Mouse (Mus musculus) kidney, adult 11 months (tissue): ENCODE data around the gene Chl1.

Source experiments
- DNase-seq: peaks from one replicate; pipeline ENCODE4 v3.0.0; 2022

Chl1 gene

DNA sequence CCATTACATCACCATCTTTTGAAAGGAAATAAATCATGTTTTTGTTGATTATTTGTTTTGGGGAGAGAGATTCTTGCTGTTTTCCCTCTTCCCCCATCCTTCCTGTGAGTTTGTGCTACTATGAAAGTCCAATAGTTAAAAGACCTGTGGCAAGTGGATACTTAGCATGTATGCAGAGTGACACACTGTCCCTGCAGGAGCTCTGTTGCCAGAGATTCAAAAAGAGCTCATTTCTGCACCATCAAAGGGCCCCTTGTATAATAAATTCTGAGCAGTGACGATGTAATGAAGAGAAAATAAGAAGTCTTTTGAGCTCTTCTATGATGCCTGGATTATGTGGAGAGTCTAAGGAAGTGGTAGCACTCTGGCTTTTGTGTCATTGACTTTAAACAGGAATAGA is 33.4 kb downstream of the Chl1 start:
- DNase-seq = no peak

DNA sequence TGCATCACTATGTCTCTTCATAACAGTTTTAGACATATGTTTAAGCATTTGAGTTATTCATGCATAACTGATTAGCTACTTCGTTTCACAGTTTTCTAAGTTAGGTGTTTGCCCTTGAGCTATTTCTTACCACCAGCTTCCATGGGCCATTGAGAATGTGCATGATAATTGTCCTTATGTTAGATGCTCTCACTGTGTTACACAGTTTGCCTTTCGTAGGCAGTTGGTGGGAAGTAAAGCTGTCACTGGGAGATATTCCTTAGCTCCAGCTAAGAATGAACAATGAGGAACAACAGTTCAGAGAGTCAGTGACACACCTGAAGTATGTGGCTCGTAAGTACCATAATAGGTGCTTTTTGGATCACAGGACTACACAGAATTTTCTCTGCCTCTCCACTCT is 35.9 kb downstream of the Chl1 start:
- DNase-seq = no peak

DNA sequence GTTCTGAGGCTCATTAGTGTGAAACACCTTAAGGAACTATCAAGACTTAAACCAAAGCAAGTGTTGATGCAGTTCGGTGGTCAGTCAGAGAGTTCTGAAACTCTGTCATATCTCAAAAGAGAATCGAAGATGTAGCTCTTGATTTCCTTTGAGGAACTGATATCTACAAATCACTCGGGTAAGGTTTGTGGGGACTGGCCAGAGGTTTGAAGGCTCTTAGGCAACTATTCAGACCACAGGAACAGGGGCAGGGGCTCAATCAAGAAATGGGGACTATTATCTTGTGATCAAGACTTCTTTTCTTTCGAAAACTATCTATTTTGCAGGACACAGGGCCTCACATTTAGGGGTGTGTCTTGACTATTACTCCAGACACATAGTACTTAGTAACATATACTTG is 39.5 kb downstream of the Chl1 start:
- DNase-seq = no peak

GRCm38 (mm10) chr6:103558037-103558893 is 47.9 kb downstream of the Chl1 start:
- DNase-seq = no peak

- no peak for DNase-seq
Observed at GRCm38 (mm10) chr6:103558894-103559225, 48.5 kb downstream of the Chl1 start.

DNA sequence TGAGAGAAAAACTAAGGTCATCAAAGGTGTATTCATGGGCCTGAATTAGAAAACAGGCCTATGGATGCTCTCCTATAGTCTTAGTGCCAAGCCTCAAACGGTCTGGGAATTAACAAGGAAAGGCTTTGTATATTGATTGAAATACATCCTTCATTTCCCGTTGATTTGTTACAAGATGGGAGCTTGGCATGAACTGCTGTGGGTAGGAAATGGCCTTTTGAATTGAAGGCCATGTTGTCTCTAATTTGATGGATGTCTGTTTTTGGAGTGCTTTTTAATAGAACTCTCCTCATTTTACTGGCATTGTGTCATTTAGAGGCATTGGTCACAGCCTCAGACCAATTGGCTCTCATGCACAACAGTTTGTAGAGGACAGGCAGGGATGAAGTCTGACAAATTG is 49.0 kb downstream of the Chl1 start:
- DNase-seq = no peak

GRCm38 (mm10) chr6:103564811-103565210 is 54.4 kb downstream of the Chl1 start:
- DNase-seq = no peak

DNA sequence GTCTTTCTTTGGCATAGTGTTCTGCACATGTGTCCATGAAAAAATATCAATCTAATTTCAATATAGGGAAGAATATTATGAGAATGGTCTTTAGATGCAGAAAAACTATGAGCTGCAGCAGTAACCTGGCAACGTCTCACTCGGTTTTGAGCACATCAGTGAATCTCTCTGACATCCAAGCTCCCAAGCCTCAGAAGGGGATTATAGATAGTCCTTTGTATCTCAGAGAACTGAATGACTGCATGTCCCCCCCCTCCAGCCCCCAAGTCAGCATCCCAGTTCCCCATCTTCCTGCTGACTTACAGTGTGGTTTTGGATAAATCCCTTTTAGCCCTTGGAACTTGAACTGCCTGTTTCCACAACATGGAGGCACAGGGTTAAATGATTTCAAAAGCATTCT is 56.9 kb downstream of the Chl1 start:
- DNase-seq = no peak

- no peak for DNase-seq
Observed at GRCm38 (mm10) chr6:103572659-103573058, 62.3 kb downstream of the Chl1 start.

GRCm38 (mm10) chr6:103584224-103584623 is 73.8 kb downstream of the Chl1 start:
- no peak for DNase-seq

GRCm38 (mm10) chr6:103585667-103586066 is 75.3 kb downstream of the Chl1 start:
- DNase-seq = no peak

GRCm38 (mm10) chr6:103586081-103586480 is 75.7 kb downstream of the Chl1 start:
- DNase-seq = no peak

DNA sequence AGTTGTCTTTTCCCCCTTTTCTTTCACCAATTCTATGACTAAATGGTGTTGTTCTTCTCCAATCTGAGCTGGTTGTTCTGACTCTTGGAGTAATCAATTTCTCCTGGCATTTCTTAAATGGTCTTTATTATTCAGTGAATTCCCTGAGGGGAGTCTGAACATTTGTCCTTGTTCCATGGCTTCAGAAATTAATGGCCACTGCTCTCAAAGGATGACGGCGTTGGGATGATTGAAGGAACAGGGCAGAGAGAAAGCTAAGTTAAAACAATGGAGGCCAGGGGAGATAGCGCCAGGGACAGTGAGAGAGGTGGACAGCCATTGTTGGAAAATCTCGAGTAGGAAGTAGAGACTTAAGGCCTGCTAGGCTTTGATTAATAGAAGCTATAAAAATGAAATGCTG is 91.7 kb downstream of the Chl1 start:
- no peak for DNase-seq

DNA sequence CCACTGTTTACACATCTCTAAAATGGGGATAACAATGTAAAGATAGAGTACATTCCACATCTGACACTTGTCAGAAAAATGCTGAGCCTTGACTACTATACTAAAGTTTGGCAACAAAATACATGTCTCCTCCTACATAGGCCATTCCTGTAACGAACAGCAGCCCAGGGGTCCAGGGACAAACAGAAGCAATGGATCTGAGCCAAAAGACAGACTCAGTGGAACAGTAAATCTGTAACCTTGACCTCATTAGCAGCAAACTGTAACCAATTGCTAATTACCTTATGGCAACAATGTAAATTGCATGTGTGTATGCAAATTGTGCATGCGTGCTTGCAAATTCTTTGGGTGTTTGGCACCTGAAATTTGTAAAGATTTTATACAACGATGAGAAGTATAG is 100.3 kb downstream of the Chl1 start:
- DNase-seq = no peak

- no peak for DNase-seq
Observed at GRCm38 (mm10) chr6:103612626-103613025, 102.2 kb downstream of the Chl1 start.

DNA sequence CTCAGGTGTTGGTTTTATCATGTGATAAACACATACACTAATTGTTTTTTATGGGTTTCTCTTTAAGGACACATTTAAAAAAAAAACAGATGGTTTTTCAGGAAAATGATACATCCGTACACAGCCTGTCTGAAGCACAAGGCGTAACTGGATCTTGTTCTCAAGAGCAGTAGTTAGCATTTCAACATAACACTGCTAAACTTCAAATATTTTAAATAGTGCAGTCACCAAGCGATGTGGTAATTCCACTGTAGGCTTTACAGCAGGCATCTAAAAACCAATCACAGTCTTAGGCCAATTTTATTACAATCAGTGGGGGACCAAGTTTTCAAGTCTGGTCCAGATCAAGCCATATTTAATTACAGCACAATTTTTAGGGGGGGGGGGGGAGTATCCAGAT is 103.3 kb downstream of the Chl1 start:
- no peak for DNase-seq

- DNase-seq = no peak
Observed at GRCm38 (mm10) chr6:103615924-103616602, 105.7 kb downstream of the Chl1 start.

DNA sequence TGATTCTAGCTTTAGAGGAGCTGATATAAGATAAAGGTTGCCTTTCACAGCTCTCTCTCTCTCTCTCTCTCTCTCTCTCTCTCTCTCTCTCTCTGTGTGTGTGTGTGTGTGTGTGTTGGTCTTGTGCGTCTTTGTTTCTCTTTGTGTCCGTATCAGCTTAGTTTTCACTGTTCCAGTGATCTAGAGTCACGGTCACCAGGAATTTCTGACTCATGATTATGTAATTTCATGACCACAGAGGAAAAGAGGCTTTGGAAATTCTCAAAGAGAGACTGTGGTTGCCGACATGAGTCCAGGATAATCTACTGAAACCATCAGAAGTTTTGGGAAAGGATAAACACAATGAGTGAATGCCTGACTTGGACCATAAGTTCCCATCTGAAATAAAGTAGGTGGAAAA is 110.5 kb downstream of the Chl1 start:
- no peak for DNase-seq

GRCm38 (mm10) chr6:103622117-103622713 is 111.8 kb downstream of the Chl1 start:
- DNase-seq = no peak

- DNase-seq = no peak
Observed at GRCm38 (mm10) chr6:103632856-103633255, 122.5 kb downstream of the Chl1 start.

- DNase-seq = no peak
Observed at GRCm38 (mm10) chr6:103656778-103657177, 146.4 kb downstream of the Chl1 start.

DNA sequence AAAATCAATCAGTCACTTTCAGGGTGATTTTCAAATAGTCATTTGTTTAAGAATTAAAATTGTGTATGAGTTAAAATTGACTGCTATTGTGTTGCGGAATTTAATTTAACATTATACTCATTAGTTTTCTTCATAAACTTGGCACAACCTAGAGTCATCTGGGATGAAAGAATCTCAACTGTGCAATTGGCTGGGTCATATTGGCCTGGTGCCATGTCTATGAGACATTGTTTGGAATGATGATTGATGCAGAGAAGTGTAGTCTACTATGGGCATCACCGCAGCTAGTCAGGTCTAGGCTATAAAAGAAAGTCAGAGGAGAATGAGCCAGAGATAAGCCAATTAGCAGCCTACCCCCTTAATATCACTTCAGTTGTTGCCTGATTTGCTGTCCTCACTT is 148.8 kb downstream of the Chl1 start:
- DNase-seq = no peak

DNA sequence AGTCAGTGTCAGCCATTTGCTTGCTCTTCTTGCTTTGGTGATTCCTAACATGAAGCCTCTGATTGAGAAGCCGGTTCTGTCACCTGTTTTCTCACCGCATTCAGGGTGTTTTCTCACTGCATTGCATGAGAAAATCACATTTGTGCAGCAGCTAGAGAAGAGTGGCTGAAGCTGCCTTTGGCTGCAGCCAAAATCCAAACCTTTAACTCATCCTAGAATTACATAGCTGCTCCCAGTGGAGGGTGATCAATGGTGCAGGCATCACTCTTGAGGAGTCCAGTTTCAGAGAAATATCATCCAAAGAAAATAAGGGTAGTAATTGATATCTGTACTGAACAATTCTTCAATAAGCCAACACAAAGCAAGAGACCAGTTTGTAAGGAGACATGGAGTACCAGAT is 154.8 kb downstream of the Chl1 start:
- no peak for DNase-seq

- no peak for DNase-seq
Observed at GRCm38 (mm10) chr6:103665677-103666316, 155.4 kb downstream of the Chl1 start.
